Mouse (Mus musculus): ENCODE measurements around the gene Dyrk4. TPM values are rescaled to one million over a fixed set of nuclear protein-coding genes. Genes with fewer than 3 reads are reported as not detected.

Dyrk4 gene
- polyA plus RNA-seq (2012; rRNA removed; ENCODE audit: low replicate concordance): not detected in 2 replicates

GRCm38 (mm10) chr6:126921111-126921881 lies at the start of gene Dyrk4:
Dyrk4 (minus strand) TSS chr6:126921839.

GRCm38 (mm10) chr6:126939487-126940171 lies 18.0 kb upstream of the Dyrk4 start, which contains the start of the genes Rad51ap1 and D6Wsu163e:
Rad51ap1 (minus strand) TSS chr6:126939587.
D6Wsu163e (plus strand) TSS chr6:126939962.

GRCm38 (mm10) chr6:126852881-126853280 lies 68.8 kb downstream of the Dyrk4 start, which contains the start of gene Akap3:
Akap3 (plus strand) TSS chr6:126853098.

GRCm38 (mm10) chr6:126848712-126849704 lies 72.6 kb downstream of the Dyrk4 start, which contains the start of gene Ndufa9:
Ndufa9 (minus strand) TSS chr6:126849136.

Other genes starting within 250 kb of the Dyrk4 start
- 0.66 and 1.2 TPM in 2 replicates for gene Kcna6, start 181.2 kb downstream of the Dyrk4 start, polyA plus RNA-seq (2012; rRNA removed; ENCODE audit: low replicate concordance)
- gene Ndufa9, start 72.7 kb downstream of the Dyrk4 start, polyA plus RNA-seq (2012; rRNA removed; ENCODE audit: low replicate concordance): 121 and 165 TPM in 2 replicates
- 0.04 TPM in 1 of 2 replicates, not detected in the other for gene Akap3, start 68.7 kb downstream of the Dyrk4 start, polyA plus RNA-seq (2012; rRNA removed; ENCODE audit: low replicate concordance)
- 2.4 and 4.9 TPM in 2 replicates for gene Rad51ap1, start 17.7 kb upstream of the Dyrk4 start, polyA plus RNA-seq (2012; rRNA removed; ENCODE audit: low replicate concordance)
- gene D6Wsu163e, start 18.1 kb upstream of the Dyrk4 start, polyA plus RNA-seq (2012; rRNA removed; ENCODE audit: low replicate concordance): 6.7 and 7.6 TPM in 2 replicates
- gene Fgf6, start 93.7 kb upstream of the Dyrk4 start, polyA plus RNA-seq (2012; rRNA removed; ENCODE audit: low replicate concordance): not detected in 2 replicates
- gene Fgf23, start 151.1 kb upstream of the Dyrk4 start, polyA plus RNA-seq (2012; rRNA removed; ENCODE audit: low replicate concordance): not detected in 2 replicates
- 3.9 and 5.5 TPM in 2 replicates for gene Tigar, start 187.7 kb upstream of the Dyrk4 start, polyA plus RNA-seq (2012; rRNA removed; ENCODE audit: low replicate concordance)
- 86.1 and 184 TPM in 2 replicates for gene Ccnd2, start 230.4 kb upstream of the Dyrk4 start, polyA plus RNA-seq (2012; rRNA removed; ENCODE audit: low replicate concordance)